Mouse (Mus musculus): ENCODE data around the gene Krt6a. TPM values are rescaled to one million over a fixed set of nuclear protein-coding genes. Genes with fewer than 3 reads are reported as not detected.

The Krt6a gene
- polyA plus RNA-seq, 1 experiment = not detected

DNA sequence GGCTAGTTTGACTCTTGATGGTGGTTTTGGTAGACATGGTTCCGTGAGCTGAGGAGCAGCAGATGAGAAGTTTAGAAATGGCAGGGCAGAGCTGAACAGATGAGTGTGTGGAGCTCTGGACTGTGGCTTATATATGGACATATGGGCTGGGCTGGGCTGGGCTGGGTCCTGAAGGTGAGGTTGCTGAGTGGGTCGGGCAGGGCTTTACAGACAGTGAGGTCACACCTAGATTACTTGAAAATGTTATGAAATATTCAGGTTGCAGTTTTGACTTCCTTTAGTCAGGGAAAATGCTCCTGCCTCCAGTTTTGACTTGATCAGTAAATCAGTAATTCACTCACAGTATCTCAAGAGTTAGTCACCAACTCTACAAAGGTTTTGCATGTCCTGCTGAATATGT is 13.9 kb downstream of the Krt6a start, which contains the start of gene Krt6b:
Gene Krt6b (minus strand): TSS at position 101 of the 400 bp plus-strand sequence.
- H3K4me2 ChIP-seq (ENCODE audit: low read depth) = no peak within 1 kb of the TSS
- H3ac ChIP-seq (ENCODE audit: control insufficient read depth, insufficient read length) = no peak within 1 kb of the TSS
- H3K36me3 ChIP-seq (ENCODE audit: control insufficient read depth, insufficient read depth) = no peaks in the 10 kb centered on the region
- H3K79me2 ChIP-seq (ENCODE audit: control insufficient read depth, insufficient read depth) = no peaks in the 10 kb centered on the region
- TF ChIP-seq USF1 (IDR thresholded peaks at IDR 0.05; ENCODE audit: low read depth) (no peak), TCF3 (IDR thresholded peaks at IDR 0.05; ENCODE audit: insufficient read length, low read depth) (no peak), MAX (IDR thresholded peaks at IDR 0.05; ENCODE audit: low read depth) (no peak), REST (IDR thresholded peaks at IDR 0.05; ENCODE audit: insufficient read depth, insufficient read length) (no peak), MYOG (IDR thresholded peaks at IDR 0.05; ENCODE audit: control insufficient read depth in 1 of 3, insufficient read depth in 1 of 3, insufficient read length in 2 of 3, low read depth in 2 of 3) (no peak), CEBPB (IDR thresholded peaks at IDR 0.05; ENCODE audit: insufficient read depth, poor library complexity, severe bottlenecking) (no peak), POLR2A (IDR thresholded peaks at IDR 0.05; ENCODE audit: insufficient read length, low read depth) (no peak), SRF (IDR thresholded peaks at IDR 0.05; ENCODE audit: control insufficient read depth, insufficient read length, low read depth) (no peak), TCF12 (IDR thresholded peaks at IDR 0.05; ENCODE audit: insufficient read depth, poor library complexity, severe bottlenecking) (no peak), MYOD1 (IDR thresholded peaks at IDR 0.05; ENCODE audit: control insufficient read depth in 1 of 3, insufficient read length in 2 of 3, low read depth in 2 of 3) (no peak), E2F4 (IDR thresholded peaks at IDR 0.05; ENCODE audit: insufficient read depth) (no peak), POLR2AphosphoS2 (IDR thresholded peaks at IDR 0.05; ENCODE audit: insufficient read length, low read depth) (no peak)
- H3K27me3 ChIP-seq (ENCODE audit: control insufficient read depth, insufficient read depth, insufficient read length) = peaks cover 6% of the 10 kb centered on the region
- H3K4me3 ChIP-seq = no peak within 1 kb of the TSS

DNA sequence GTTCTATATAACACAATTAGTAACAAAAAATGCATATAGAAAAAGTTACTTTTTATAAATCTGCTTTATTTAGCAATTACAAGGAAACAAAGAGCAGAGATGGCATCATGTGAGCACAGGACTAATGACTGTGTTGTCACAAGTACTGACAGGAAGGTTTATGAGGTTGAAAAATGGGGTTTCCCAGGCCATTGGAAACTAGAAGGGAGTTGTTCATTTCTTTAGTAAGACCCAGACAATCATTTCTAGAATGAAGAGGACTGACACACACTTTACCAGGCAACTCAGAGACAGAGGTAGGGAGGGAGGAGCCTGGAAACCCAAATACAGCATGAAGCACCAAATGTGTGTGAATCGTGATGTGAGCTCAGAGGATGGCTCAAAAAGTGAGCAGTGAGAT is 18.1 kb downstream of the Krt6a start:
- Histone ChIP-seq H3K79me2 (ENCODE audit: control insufficient read depth, insufficient read depth) (no peaks in the 10 kb centered on the region), H3ac (ENCODE audit: control insufficient read depth, insufficient read length) (no peak overlapping the region), H3K4me2 (ENCODE audit: low read depth) (no peak overlapping the region), H3K4me3 (no peak overlapping the region), H3K27me3 (ENCODE audit: control insufficient read depth, insufficient read depth, insufficient read length) (peaks cover 6% of the 10 kb centered on the region), H3K36me3 (ENCODE audit: control insufficient read depth, insufficient read depth) (no peaks in the 10 kb centered on the region)
- TF ChIP-seq MYOD1 (IDR thresholded peaks at IDR 0.05; ENCODE audit: control insufficient read depth in 1 of 3, insufficient read length in 2 of 3, low read depth in 2 of 3) = no peak

DNA sequence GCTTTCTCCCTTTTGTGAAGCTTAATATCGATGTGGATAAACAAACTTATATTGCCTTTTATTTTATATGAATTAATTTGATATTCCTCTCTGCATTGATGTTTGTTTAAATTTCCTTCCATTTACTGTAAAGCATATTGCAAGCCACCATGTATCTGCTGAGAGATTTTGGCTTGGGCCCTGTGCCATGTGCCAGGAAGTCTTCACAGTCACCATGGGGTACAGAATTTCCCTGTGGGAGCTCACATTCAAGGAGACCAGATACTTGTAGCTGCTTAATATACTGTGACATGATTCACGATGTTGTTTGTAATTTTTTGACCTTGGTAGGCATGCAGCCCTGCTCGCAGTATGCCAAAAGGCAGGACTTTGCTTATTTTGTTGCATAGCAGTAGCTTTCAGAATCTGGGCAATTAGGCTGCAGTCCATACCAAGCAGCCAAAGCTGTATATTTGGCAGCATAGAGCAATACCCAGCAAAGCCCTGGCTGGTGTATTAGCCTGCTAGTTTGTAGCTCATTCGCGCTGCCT is 41.3 kb downstream of the Krt6a start:
- Histone ChIP-seq H3K4me3 (no peak overlapping the region), H3K36me3 (ENCODE audit: control insufficient read depth, insufficient read depth) (no peaks in the 10 kb centered on the region), H3K79me2 (ENCODE audit: control insufficient read depth, insufficient read depth) (no peaks in the 10 kb centered on the region), H3K27me3 (ENCODE audit: control insufficient read depth, insufficient read depth, insufficient read length) (no peaks in the 10 kb centered on the region), H3K4me2 (ENCODE audit: low read depth) (no peak overlapping the region), H3ac (ENCODE audit: control insufficient read depth, insufficient read length) (no peak overlapping the region)
- TF ChIP-seq REST (IDR thresholded peaks at IDR 0.05; ENCODE audit: insufficient read depth, insufficient read length) = no peak
- no peak for TF ChIP-seq CEBPB (IDR thresholded peaks at IDR 0.05; ENCODE audit: insufficient read depth, poor library complexity, severe bottlenecking)
- TF ChIP-seq MYOD1 (IDR thresholded peaks at IDR 0.05; ENCODE audit: control insufficient read depth in 1 of 3, insufficient read length in 2 of 3, low read depth in 2 of 3) = no peak
- TF ChIP-seq E2F4 (IDR thresholded peaks at IDR 0.05; ENCODE audit: insufficient read depth) = no peak
- no peak for TF ChIP-seq USF1 (IDR thresholded peaks at IDR 0.05; ENCODE audit: low read depth)
- no peak for TF ChIP-seq POLR2AphosphoS2 (IDR thresholded peaks at IDR 0.05; ENCODE audit: insufficient read length, low read depth)
- no peak for TF ChIP-seq POLR2A (IDR thresholded peaks at IDR 0.05; ENCODE audit: insufficient read length, low read depth)
- TF ChIP-seq MYOG (IDR thresholded peaks at IDR 0.05; ENCODE audit: control insufficient read depth in 1 of 3, insufficient read depth in 1 of 3, insufficient read length in 2 of 3, low read depth in 2 of 3) = no peak
- no peak for TF ChIP-seq SRF (IDR thresholded peaks at IDR 0.05; ENCODE audit: control insufficient read depth, insufficient read length, low read depth)
- TF ChIP-seq MAX (IDR thresholded peaks at IDR 0.05; ENCODE audit: low read depth) = no peak
- TF ChIP-seq TCF12 (IDR thresholded peaks at IDR 0.05; ENCODE audit: insufficient read depth, poor library complexity, severe bottlenecking) = no peak
- no peak for TF ChIP-seq TCF3 (IDR thresholded peaks at IDR 0.05; ENCODE audit: insufficient read length, low read depth)

DNA sequence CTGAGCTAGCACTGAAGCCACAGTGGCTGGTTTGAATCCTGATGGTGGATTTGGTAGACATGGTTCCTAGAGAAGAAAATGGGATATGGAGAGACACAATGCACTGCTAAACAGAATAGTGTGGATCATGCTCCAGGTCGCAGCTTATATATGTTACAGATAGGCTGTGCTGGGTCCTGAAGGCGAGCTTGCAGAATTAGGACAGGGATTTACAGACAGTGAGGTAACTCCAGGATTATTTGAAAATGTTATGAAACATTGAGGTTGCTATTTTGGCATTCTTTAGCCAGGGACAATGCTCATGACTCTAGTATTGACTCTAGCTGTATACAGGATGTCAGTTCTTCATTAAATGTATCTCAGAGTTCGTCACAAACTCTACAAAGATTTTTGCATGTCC is 46.8 kb downstream of the Krt6a start, which contains the start of gene Gm5478:
Gene Gm5478 (minus strand): TSS at position 101 of the 400 bp plus-strand sequence.
- no peak within 1 kb of the TSS for H3K4me2 ChIP-seq (ENCODE audit: low read depth)
- no peak within 1 kb of the TSS for H3K4me3 ChIP-seq
- TF ChIP-seq MAX (IDR thresholded peaks at IDR 0.05; ENCODE audit: low read depth) = no peak
- TF ChIP-seq TCF3 (IDR thresholded peaks at IDR 0.05; ENCODE audit: insufficient read length, low read depth) = no peak
- no peak for TF ChIP-seq MYOG (IDR thresholded peaks at IDR 0.05; ENCODE audit: control insufficient read depth in 1 of 3, insufficient read depth in 1 of 3, insufficient read length in 2 of 3, low read depth in 2 of 3)
- no peak for TF ChIP-seq CEBPB (IDR thresholded peaks at IDR 0.05; ENCODE audit: insufficient read depth, poor library complexity, severe bottlenecking)
- no peak for TF ChIP-seq POLR2A (IDR thresholded peaks at IDR 0.05; ENCODE audit: insufficient read length, low read depth)
- TF ChIP-seq POLR2AphosphoS2 (IDR thresholded peaks at IDR 0.05; ENCODE audit: insufficient read length, low read depth) = no peak
- no peak for TF ChIP-seq USF1 (IDR thresholded peaks at IDR 0.05; ENCODE audit: low read depth)
- no peak for TF ChIP-seq MYOD1 (IDR thresholded peaks at IDR 0.05; ENCODE audit: control insufficient read depth in 1 of 3, insufficient read length in 2 of 3, low read depth in 2 of 3)
- no peak for TF ChIP-seq TCF12 (IDR thresholded peaks at IDR 0.05; ENCODE audit: insufficient read depth, poor library complexity, severe bottlenecking)
- TF ChIP-seq E2F4 (IDR thresholded peaks at IDR 0.05; ENCODE audit: insufficient read depth) = no peak
- TF ChIP-seq SRF (IDR thresholded peaks at IDR 0.05; ENCODE audit: control insufficient read depth, insufficient read length, low read depth) = no peak
- TF ChIP-seq REST (IDR thresholded peaks at IDR 0.05; ENCODE audit: insufficient read depth, insufficient read length) = no peak
- peaks cover 18% of the 10 kb centered on the region for H3K27me3 ChIP-seq (ENCODE audit: control insufficient read depth, insufficient read depth, insufficient read length)
- no peak within 1 kb of the TSS for H3ac ChIP-seq (ENCODE audit: control insufficient read depth, insufficient read length)
- no peaks in the 10 kb centered on the region for H3K79me2 ChIP-seq (ENCODE audit: control insufficient read depth, insufficient read depth)
- no peaks in the 10 kb centered on the region for H3K36me3 ChIP-seq (ENCODE audit: control insufficient read depth, insufficient read depth)

Other genes starting within 250 kb of the Krt6a start
- gene Krt88, start 246.6 kb downstream of the Krt6a start, polyA plus RNA-seq (2012; fragmentation: generic; extraction: Trizol) = not detected
- not detected for gene Krt81, start 230.6 kb downstream of the Krt6a start, polyA plus RNA-seq (2012; fragmentation: generic; extraction: Trizol)
- not detected for gene Krt86, start 220.8 kb downstream of the Krt6a start, polyA plus RNA-seq (2012; fragmentation: generic; extraction: Trizol)
- gene Krt83, start 202.8 kb downstream of the Krt6a start, polyA plus RNA-seq (2012; fragmentation: generic; extraction: Trizol) = not detected
- gene Gm49425, start 177.0 kb downstream of the Krt6a start, polyA plus RNA-seq (2012; fragmentation: generic; extraction: Trizol) = not detected
- not detected for gene Krt84, start 161.5 kb downstream of the Krt6a start, polyA plus RNA-seq (2012; fragmentation: generic; extraction: Trizol)
- gene Krt82, start 143.6 kb downstream of the Krt6a start, polyA plus RNA-seq (2012; fragmentation: generic; extraction: Trizol) = not detected
- gene Krt90, start 131.4 kb downstream of the Krt6a start, polyA plus RNA-seq (2012; fragmentation: generic; extraction: Trizol) = not detected
- not detected for gene Krt75, start 120.4 kb downstream of the Krt6a start, polyA plus RNA-seq (2012; fragmentation: generic; extraction: Trizol)
- not detected for gene Gm5414, start 66.1 kb downstream of the Krt6a start, polyA plus RNA-seq (2012; fragmentation: generic; extraction: Trizol)
- gene Gm5478, start 46.9 kb downstream of the Krt6a start, polyA plus RNA-seq (2012; fragmentation: generic; extraction: Trizol) = not detected
- gene Krt6b, start 14.0 kb downstream of the Krt6a start, polyA plus RNA-seq (2012; fragmentation: generic; extraction: Trizol) = not detected
- gene Krt5, start 18.6 kb upstream of the Krt6a start, polyA plus RNA-seq (2012; fragmentation: generic; extraction: Trizol) = 0.02 TPM
- not detected for gene Krt71, start 48.8 kb upstream of the Krt6a start, polyA plus RNA-seq (2012; fragmentation: generic; extraction: Trizol)
- not detected for gene Krt72, start 92.2 kb upstream of the Krt6a start, polyA plus RNA-seq (2012; fragmentation: generic; extraction: Trizol)
- gene Krt73, start 108.0 kb upstream of the Krt6a start, polyA plus RNA-seq (2012; fragmentation: generic; extraction: Trizol) = not detected
- not detected for gene Krt2, start 123.9 kb upstream of the Krt6a start, polyA plus RNA-seq (2012; fragmentation: generic; extraction: Trizol)
- not detected for gene Krt1, start 156.5 kb upstream of the Krt6a start, polyA plus RNA-seq (2012; fragmentation: generic; extraction: Trizol)
- gene Krt77, start 175.4 kb upstream of the Krt6a start, polyA plus RNA-seq (2012; fragmentation: generic; extraction: Trizol) = not detected
- not detected for gene Krt76, start 198.6 kb upstream of the Krt6a start, polyA plus RNA-seq (2012; fragmentation: generic; extraction: Trizol)
- not detected for gene Krt4, start 230.4 kb upstream of the Krt6a start, polyA plus RNA-seq (2012; fragmentation: generic; extraction: Trizol)
- gene Krt79, start 246.0 kb upstream of the Krt6a start, polyA plus RNA-seq (2012; fragmentation: generic; extraction: Trizol) = 0.04 TPM